Mouse (Mus musculus): ENCODE data around the gene Sytl3. TPM values are rescaled to one million over a fixed set of nuclear protein-coding genes. Genes with fewer than 3 reads are reported as not detected.
A peak's percentile ranks its signal among the peaks of the same experiment; 100 is the strongest.

Gene Sytl3
- polyA plus RNA-seq, 1 experiment from 2014 or later = 0.21 TPM

- WGBS (ENCODE audit: insufficient replicate concordance) = 57% methylated on average over 9 of the region's 9 CpGs
- DNase-seq (peak; percentile 70), ATAC-seq (peak; percentile 64; the same call in 1 of the 2 replicates)
- TF ChIP-seq EP300 (IDR thresholded peaks at IDR 0.05; ENCODE audit: low read depth) (no peak), CTCF (IDR thresholded peaks at IDR 0.05; ENCODE audit: low read depth) (no peak)
- Histone ChIP-seq H3K4me1 (ENCODE audit: insufficient read depth) (peaks cover 32% of the 10 kb centered on the region), H3K4me3 (ENCODE audit: low read depth, low read length) (no peak overlapping the region), H3K27me3 (ENCODE audit: insufficient read depth, low read length) (no peaks in the 10 kb centered on the region), H3K9me3 (ENCODE audit: low read length) (no peaks in the 10 kb centered on the region), H3K27ac (ENCODE audit: low read depth) (peak overlapping the region; percentile 71), H3K4me2 (ENCODE audit: low read depth, low read length) (no peak overlapping the region), H3K9ac (replicated peaks) (no peak overlapping the region), H3K36me3 (replicated peaks; ENCODE audit: insufficient read depth, low read length) (peaks cover 51% of the 10 kb centered on the region)
Observed at GRCm38 (mm10) chr17:6746452-6747231, 87.7 kb downstream of the Sytl3 start.

GRCm38 (mm10) chr17:6747478-6747877 is 88.6 kb downstream of the Sytl3 start:
- peaks cover 25% of the 10 kb centered on the region for H3K4me1 ChIP-seq (ENCODE audit: insufficient read depth)
- H3K9ac ChIP-seq (replicated peaks) = no peak overlapping the region
- ATAC-seq (no peak), DNase-seq (no peak)
- WGBS (ENCODE audit: insufficient replicate concordance) = 87% methylated on average over 7 of the region's 7 CpGs
- H3K36me3 ChIP-seq (replicated peaks; ENCODE audit: insufficient read depth, low read length) = peaks cover 54% of the 10 kb centered on the region
- H3K9me3 ChIP-seq (ENCODE audit: low read length) = no peaks in the 10 kb centered on the region
- H3K27me3 ChIP-seq (ENCODE audit: insufficient read depth, low read length) = no peaks in the 10 kb centered on the region
- TF ChIP-seq CTCF (IDR thresholded peaks at IDR 0.05; ENCODE audit: low read depth) = no peak
- TF ChIP-seq EP300 (IDR thresholded peaks at IDR 0.05; ENCODE audit: low read depth) = no peak
- H3K4me3 ChIP-seq (ENCODE audit: low read depth, low read length) = no peak overlapping the region
- no peak overlapping the region for H3K4me2 ChIP-seq (ENCODE audit: low read depth, low read length)
- H3K27ac ChIP-seq (ENCODE audit: low read depth) = no peak overlapping the region

- no peak overlapping the region for H3K27ac ChIP-seq (ENCODE audit: low read depth)
- no peaks in the 10 kb centered on the region for H3K9me3 ChIP-seq (ENCODE audit: low read length)
- ATAC-seq (no peak), DNase-seq (no peak)
- 79% methylated on average over 17 of the region's 17 CpGs for WGBS (ENCODE audit: insufficient replicate concordance)
- H3K27me3 ChIP-seq (ENCODE audit: insufficient read depth, low read length) = no peaks in the 10 kb centered on the region
- peaks cover 16% of the 10 kb centered on the region for H3K4me1 ChIP-seq (ENCODE audit: insufficient read depth)
- H3K4me2 ChIP-seq (ENCODE audit: low read depth, low read length) = no peak overlapping the region
- TF ChIP-seq CTCF (IDR thresholded peaks at IDR 0.05; ENCODE audit: low read depth) (no peak), EP300 (IDR thresholded peaks at IDR 0.05; ENCODE audit: low read depth) (no peak)
- no peak overlapping the region for H3K9ac ChIP-seq (replicated peaks)
- peaks cover 63% of the 10 kb centered on the region for H3K36me3 ChIP-seq (replicated peaks; ENCODE audit: insufficient read depth, low read length)
- H3K4me3 ChIP-seq (ENCODE audit: low read depth, low read length) = no peak overlapping the region
Observed at GRCm38 (mm10) chr17:6748779-6749464, 90.0 kb downstream of the Sytl3 start.

- DNase-seq = no peak
- no peak overlapping the region for H3K9ac ChIP-seq (replicated peaks)
- H3K27me3 ChIP-seq (ENCODE audit: insufficient read depth, low read length) = no peaks in the 10 kb centered on the region
- H3K36me3 ChIP-seq (replicated peaks; ENCODE audit: insufficient read depth, low read length) = peaks cover 72% of the 10 kb centered on the region
- H3K9me3 ChIP-seq (ENCODE audit: low read length) = no peaks in the 10 kb centered on the region
- H3K4me3 ChIP-seq (ENCODE audit: low read depth, low read length) = no peak overlapping the region
- WGBS (ENCODE audit: insufficient replicate concordance) = 82% methylated on average over 11 of the region's 11 CpGs
- H3K4me1 ChIP-seq (ENCODE audit: insufficient read depth) = 0 out of 2 replicates have a peak, but pooled peaks cover 5% of the 10 kb centered on the region
- no peak for ATAC-seq
- H3K4me2 ChIP-seq (ENCODE audit: low read depth, low read length) = no peak overlapping the region
- H3K27ac ChIP-seq (ENCODE audit: low read depth) = no peak overlapping the region
- TF ChIP-seq CTCF (IDR thresholded peaks at IDR 0.05; ENCODE audit: low read depth) (no peak), EP300 (IDR thresholded peaks at IDR 0.05; ENCODE audit: low read depth) (no peak)
Observed at GRCm38 (mm10) chr17:6751221-6751859, 92.4 kb downstream of the Sytl3 start.

GRCm38 (mm10) chr17:6752375-6752774 is 93.5 kb downstream of the Sytl3 start:
- Histone ChIP-seq H3K4me2 (ENCODE audit: low read depth, low read length) (no peak overlapping the region), H3K36me3 (replicated peaks; ENCODE audit: insufficient read depth, low read length) (peaks cover 74% of the 10 kb centered on the region), H3K4me1 (ENCODE audit: insufficient read depth) (no peaks in the 10 kb centered on the region), H3K27ac (ENCODE audit: low read depth) (no peak overlapping the region), H3K9me3 (ENCODE audit: low read length) (no peaks in the 10 kb centered on the region), H3K27me3 (ENCODE audit: insufficient read depth, low read length) (no peaks in the 10 kb centered on the region), H3K9ac (replicated peaks) (no peak overlapping the region), H3K4me3 (ENCODE audit: low read depth, low read length) (no peak overlapping the region)
- 81% methylated on average over 7 of the region's 7 CpGs for WGBS (ENCODE audit: insufficient replicate concordance)
- TF ChIP-seq EP300 (IDR thresholded peaks at IDR 0.05; ENCODE audit: low read depth) (no peak), CTCF (IDR thresholded peaks at IDR 0.05; ENCODE audit: low read depth) (no peak)
- DNase-seq (no peak), ATAC-seq (no peak)

GRCm38 (mm10) chr17:6755176-6755575 is 96.3 kb downstream of the Sytl3 start:
- WGBS (ENCODE audit: insufficient replicate concordance) = 86% methylated on average over 9 of the region's 9 CpGs
- DNase-seq = no peak
- Histone ChIP-seq H3K4me3 (ENCODE audit: low read depth, low read length) (no peak overlapping the region), H3K4me1 (ENCODE audit: insufficient read depth) (no peaks in the 10 kb centered on the region), H3K9me3 (ENCODE audit: low read length) (no peaks in the 10 kb centered on the region), H3K36me3 (replicated peaks; ENCODE audit: insufficient read depth, low read length) (peaks cover 73% of the 10 kb centered on the region), H3K9ac (replicated peaks) (no peak overlapping the region), H3K27me3 (ENCODE audit: insufficient read depth, low read length) (no peaks in the 10 kb centered on the region), H3K4me2 (ENCODE audit: low read depth, low read length) (no peak overlapping the region), H3K27ac (ENCODE audit: low read depth) (no peak overlapping the region)
- no peak for ATAC-seq
- TF ChIP-seq EP300 (IDR thresholded peaks at IDR 0.05; ENCODE audit: low read depth) = no peak
